Mouse (Mus musculus) limb, embryonic 15.5 days (tissue): Measurements from ENCODE around the gene Nol12. TPM values are rescaled to one million over a fixed set of nuclear protein-coding genes. Genes with fewer than 3 reads are reported as not detected.

ENCODE experiments used
- ATAC-seq: fragments of 200-750 bp; cut with Nextera tagmentation; 2 replicates; pipeline ENCODE4 v1.8.0; 2017; ENCODE audit warnings: low read depth, moderate TSS enrichment; ENCODE audit not compliant: insufficient number of reproducible peaks, low FRiP score, low TSS enrichment
- H3K27ac ChIP-seq: fragments of 300-500 bp; sonication (generic); 2 replicates; pipeline ENCODE4 v1.5.1; 2015; ENCODE audit warnings: moderate library complexity, mild to moderate bottlenecking, inconsistent platforms
- H3K27me3 ChIP-seq: fragments of 300-500 bp; sonication (generic); 2 replicates; pipeline ENCODE4 v1.6.1; 2015; ENCODE audit warnings: inconsistent platforms
- H3K36me3 ChIP-seq: fragments of 300-500 bp; sonication (generic); 2 replicates; pipeline ENCODE4 v1.6.1; 2015; ENCODE audit warnings: inconsistent platforms
- H3K4me1 ChIP-seq: fragments of 300-500 bp; sonication (generic); 2 replicates; pipeline ENCODE4 v1.6.1; 2015; ENCODE audit warnings: inconsistent platforms
- H3K4me2 ChIP-seq: fragments of 300-500 bp; sonication (generic); 2 replicates; pipeline ENCODE4 v1.6.1; 2015; ENCODE audit warnings: mild to moderate bottlenecking, inconsistent platforms
- H3K4me3 ChIP-seq: fragments of 300-500 bp; sonication (generic); 2 replicates; pipeline ENCODE4 v1.5.1; 2015; ENCODE audit warnings: mild to moderate bottlenecking, inconsistent platforms
- H3K9ac ChIP-seq: fragments of 300-500 bp; sonication (generic); 2 replicates; pipeline ENCODE4 v1.6.1; 2015; ENCODE audit warnings: inconsistent platforms
- H3K9me3 ChIP-seq: fragments of 300-500 bp; sonication (generic); 2 replicates; pipeline ENCODE4 v1.6.1; 2016; ENCODE audit warnings: inconsistent platforms
- WGBS: fragments of 180-500 bp; shearing (Covaris S2); methylation state at CpG from one replicate; pipeline ENCODE4 v1.1.7; 2015; 5-methylcytosine and 5-hydroxymethylcytosine counted together
- polyA plus RNA-seq: library from polyadenylated mRNA; unstranded; fragments of >200 nt; fragmentation: Nextera tagmentation; extraction: Ambion mirVana; gene quantifications from 2 replicates; pipeline ENCODE4 v1.2.1, GENCODE M21; 2015

The Nol12 gene
- polyA plus RNA-seq, 1 experiment from 2014 or later: 53.2 TPM

DNA sequence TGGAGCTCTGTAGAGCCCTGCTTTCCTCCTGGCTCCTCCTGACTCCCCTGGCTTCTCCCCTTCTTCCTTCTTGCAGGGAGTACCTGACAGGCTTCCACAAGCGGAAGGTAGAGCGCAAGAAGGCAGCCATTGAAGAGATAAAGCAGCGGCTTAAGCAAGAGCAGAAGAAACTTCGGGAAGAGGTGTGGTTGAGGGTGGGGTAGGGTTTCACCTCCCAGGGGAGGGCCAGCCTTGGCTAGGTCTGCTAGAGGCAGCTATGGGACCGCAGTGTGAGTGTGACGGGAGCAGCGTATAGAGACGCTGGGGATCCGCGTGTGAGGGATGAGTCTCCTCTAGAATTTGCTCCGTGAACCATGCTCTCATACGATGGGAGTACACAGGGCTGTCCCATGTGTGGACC, 1.7 kb downstream of the Nol12 start:
- no peak overlapping the region for H3K27ac ChIP-seq
- H3K36me3 ChIP-seq: peaks cover 46% of the 10 kb centered on the region
- no peak overlapping the region for H3K4me3 ChIP-seq
- H3K9ac ChIP-seq: no peak overlapping the region
- H3K9me3 ChIP-seq: no peaks in the 10 kb centered on the region
- H3K4me2 ChIP-seq: no peak overlapping the region
- H3K27me3 ChIP-seq: no peaks in the 10 kb centered on the region
- H3K4me1 ChIP-seq: peaks cover 23% of the 10 kb centered on the region
- 93% methylated on average over 12 of the region's 12 CpGs for WGBS
- ATAC-seq: no peak

DNA sequence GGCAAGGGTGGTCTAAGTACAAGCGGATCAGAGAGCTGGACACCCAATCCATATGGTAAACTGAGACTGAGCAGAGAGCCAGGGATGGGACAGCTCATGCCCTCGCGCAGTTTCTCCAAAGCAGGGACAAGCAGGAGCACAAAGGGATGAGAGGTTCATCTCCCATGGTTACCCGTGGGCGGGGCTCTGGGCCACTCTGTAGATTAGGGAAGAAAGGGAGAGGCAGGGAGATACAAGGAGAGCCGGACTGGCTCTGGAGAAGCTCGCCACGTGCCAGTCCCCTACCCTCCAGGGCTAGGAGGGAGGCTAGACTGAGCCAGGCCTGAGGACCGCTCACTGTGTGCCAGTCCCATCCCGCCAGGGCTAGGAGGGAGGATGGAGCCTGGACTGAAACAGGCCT, 2.6 kb downstream of the Nol12 start:
- Histone ChIP-seq H3K9me3 (no peaks in the 10 kb centered on the region), H3K27me3 (no peaks in the 10 kb centered on the region), H3K4me1 (peaks cover 22% of the 10 kb centered on the region), H3K4me2 (no peak overlapping the region), H3K9ac (no peak overlapping the region), H3K4me3 (no peak overlapping the region), H3K36me3 (peaks cover 54% of the 10 kb centered on the region), H3K27ac (no peak overlapping the region)
- 91% methylated on average over 10 of the region's 10 CpGs for WGBS
- no peak for ATAC-seq

DNA sequence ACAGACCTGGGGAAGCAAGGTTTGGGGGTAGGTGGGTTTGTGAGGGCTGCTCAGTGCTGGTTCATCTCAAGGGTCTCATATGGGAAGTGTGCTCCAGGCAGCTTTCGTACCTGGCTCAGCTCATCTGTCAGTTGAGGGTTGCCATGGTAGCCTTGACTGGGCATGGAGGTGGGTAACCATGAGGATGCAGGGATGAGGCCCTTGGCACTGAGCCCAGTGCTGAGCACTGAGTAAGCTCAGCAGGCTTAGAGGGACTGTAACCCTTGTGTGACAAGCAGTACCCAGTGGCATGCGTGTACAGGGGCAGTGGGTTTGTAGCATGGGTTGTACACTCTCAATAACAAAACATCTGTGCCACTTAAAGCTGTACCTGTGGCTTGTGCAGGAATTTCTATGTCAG, 3.2 kb downstream of the Nol12 start:
- ATAC-seq: no peak
- 85% methylated on average over 2 of the region's 2 CpGs for WGBS
- peaks cover 54% of the 10 kb centered on the region for H3K36me3 ChIP-seq

DNA sequence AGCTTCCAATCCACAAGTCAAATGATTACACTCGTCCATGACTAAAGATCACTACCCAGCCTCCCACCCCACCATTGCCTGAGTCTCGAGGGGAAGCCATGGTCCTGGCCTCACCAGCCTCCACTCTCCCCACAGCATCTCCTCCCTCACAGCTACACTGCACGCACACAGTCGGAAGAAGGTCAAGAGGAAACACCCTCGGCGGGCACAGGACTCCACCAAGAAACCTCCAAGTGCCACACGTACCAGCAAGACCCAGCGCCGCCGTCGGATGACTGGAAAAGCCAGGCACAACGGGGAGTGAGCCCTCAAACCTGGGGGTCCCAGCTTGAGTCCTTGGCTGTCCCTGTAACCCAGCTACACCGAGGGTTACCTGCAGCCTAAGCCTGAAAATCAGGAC, 5.6 kb downstream of the Nol12 start:
- H3K9ac ChIP-seq: no peak overlapping the region
- peaks cover 24% of the 10 kb centered on the region for H3K4me1 ChIP-seq
- WGBS: 91% methylated on average over 13 of the region's 13 CpGs
- H3K4me3 ChIP-seq: no peak overlapping the region
- no peaks in the 10 kb centered on the region for H3K9me3 ChIP-seq
- peaks cover 54% of the 10 kb centered on the region for H3K36me3 ChIP-seq
- no peak for ATAC-seq
- no peaks in the 10 kb centered on the region for H3K27me3 ChIP-seq
- no peak overlapping the region for H3K27ac ChIP-seq
- no peak overlapping the region for H3K4me2 ChIP-seq

More for the DNA sequence above, 3.2 kb downstream of the Nol12 start:
- peaks cover 28% of the 10 kb centered on the region for H3K4me1 ChIP-seq
- no peaks in the 10 kb centered on the region for H3K27me3 ChIP-seq
- H3K4me2 ChIP-seq: no peak overlapping the region
- H3K9me3 ChIP-seq: no peaks in the 10 kb centered on the region
- no peak overlapping the region for H3K27ac ChIP-seq
- no peak overlapping the region for H3K4me3 ChIP-seq
- no peak overlapping the region for H3K9ac ChIP-seq

DNA sequence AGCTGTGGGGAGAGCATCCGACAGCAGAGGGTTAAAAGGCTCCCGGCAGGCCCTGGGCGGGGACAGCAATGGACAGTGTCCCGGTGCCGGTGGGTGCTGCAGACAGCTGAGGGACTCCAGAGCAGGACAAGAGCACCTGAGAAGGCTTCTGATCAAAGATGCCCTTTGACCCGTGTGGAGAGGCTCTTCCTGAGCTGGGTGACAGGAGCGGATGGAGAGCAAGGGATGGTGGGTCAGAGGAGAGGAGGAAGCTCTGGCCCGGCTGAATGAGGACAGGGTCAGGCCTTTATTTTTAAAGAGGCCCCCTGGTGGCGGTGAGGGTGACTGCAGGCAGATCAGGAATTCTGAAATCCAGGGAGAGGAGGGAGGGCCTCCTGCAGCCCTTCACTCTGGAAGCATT, 7.9 kb downstream of the Nol12 start:
- H3K9me3 ChIP-seq: no peaks in the 10 kb centered on the region
- peak overlapping the region; percentile 36 for H3K9ac ChIP-seq
- peaks cover 43% of the 10 kb centered on the region for H3K36me3 ChIP-seq
- H3K4me1 ChIP-seq: peaks cover 15% of the 10 kb centered on the region
- WGBS: 2% methylated on average over 9 of the region's 9 CpGs
- H3K4me2 ChIP-seq: peak overlapping the region; percentile 56
- peak overlapping the region; percentile 38 for H3K4me3 ChIP-seq
- peak; percentile 41 for ATAC-seq
- H3K27me3 ChIP-seq: no peaks in the 10 kb centered on the region
- no peak overlapping the region for H3K27ac ChIP-seq

DNA sequence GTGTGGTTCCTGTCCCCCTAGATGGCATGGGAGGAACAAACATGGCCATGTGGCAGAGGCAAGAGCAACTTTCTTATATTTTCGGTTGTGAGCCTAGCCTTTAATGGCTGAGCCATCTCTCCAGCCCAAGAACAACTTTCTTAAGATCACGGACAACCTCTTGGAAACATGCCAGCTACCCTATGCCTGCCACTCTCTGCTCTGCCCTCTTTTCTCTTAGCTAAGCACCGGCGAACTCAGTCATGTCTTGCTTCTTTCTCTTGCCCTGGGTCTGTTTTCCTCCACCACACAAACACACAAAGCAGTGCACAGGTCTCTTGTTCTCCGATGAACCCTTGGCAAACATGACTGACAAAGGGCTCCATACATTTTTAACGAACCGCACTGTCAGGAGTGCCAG, 11.5 kb downstream of the Nol12 start:
- Histone ChIP-seq H3K4me2 (no peak overlapping the region), H3K9me3 (no peaks in the 10 kb centered on the region), H3K9ac (no peak overlapping the region), H3K27me3 (no peaks in the 10 kb centered on the region), H3K4me1 (peaks cover 24% of the 10 kb centered on the region), H3K4me3 (no peak overlapping the region), H3K27ac (no peak overlapping the region), H3K36me3 (peaks cover 10% of the 10 kb centered on the region)
- WGBS: 72% methylated on average over 7 of the region's 7 CpGs
- ATAC-seq: no peak

DNA sequence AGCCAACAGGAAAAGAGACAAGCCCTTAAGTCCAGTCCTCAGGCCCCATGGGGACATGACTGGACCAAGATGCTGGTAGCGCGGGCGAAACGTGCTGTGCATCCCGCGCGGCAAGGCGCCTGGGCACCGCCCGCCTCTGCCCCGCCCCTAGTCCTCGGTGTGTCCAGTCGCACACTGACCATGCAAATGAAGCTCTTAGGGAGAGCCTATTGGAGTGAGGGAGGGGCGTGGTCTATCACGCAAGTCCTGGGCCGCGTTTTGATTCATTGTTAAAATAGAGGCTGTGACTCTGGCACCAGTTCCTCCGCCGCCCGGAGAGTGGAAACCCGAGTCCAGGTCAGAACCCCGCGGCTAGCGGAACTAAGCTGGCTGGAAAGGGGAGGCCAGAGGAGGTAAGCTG, 12.9 kb downstream of the Nol12 start, which contains the start of gene Triobp:
Gene Triobp, plus strand, starts transcription at position 68 of the 400 bp plus-strand sequence.
- peak within 1 kb of the TSS; percentile 50 for H3K4me3 ChIP-seq
- under 1% methylated on average over 24 of the region's 24 CpGs for WGBS
- no peaks in the 10 kb centered on the region for H3K36me3 ChIP-seq
- no peaks in the 10 kb centered on the region for H3K27me3 ChIP-seq
- peak within 1 kb of the TSS; percentile 70 for H3K27ac ChIP-seq
- H3K4me2 ChIP-seq: peak within 1 kb of the TSS; percentile 83
- H3K9ac ChIP-seq: peak within 1 kb of the TSS; percentile 48; the same call in 1 of the 2 replicates
- H3K9me3 ChIP-seq: no peaks in the 10 kb centered on the region
- ATAC-seq: peak; percentile 91
- H3K4me1 ChIP-seq: peaks cover 21% of the 10 kb centered on the region

DNA sequence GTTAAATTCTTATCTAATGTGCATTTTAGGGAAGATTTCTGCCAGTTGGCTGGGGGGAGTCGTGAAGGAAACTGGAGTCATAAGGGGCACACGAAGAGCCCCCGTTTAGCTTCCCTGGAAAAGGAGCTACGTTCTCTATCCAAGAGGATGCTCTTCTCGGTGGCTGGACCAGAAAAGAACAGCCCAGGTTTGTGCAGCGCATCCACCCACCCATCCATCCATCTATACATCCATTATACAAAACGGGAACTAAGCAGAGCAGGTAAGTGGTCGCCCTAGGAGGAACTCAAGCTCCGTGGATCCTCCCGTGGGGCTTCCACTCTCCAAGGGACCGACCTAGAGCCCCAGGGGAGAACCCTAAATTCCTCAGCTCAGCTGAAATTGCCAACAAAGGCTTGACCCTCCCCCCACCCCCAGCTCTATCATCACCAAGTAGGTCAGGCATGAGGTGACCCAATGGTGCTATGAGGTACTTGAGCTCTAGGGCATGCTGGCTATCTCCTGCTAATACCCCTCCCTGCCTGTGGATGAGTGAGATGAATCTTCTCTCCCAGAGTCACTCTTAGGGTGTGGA, 13.5 kb downstream of the Nol12 start:
- 4% methylated on average over 11 of the region's 11 CpGs for WGBS
- H3K36me3 ChIP-seq: no peaks in the 10 kb centered on the region
- no peak for ATAC-seq

DNA sequence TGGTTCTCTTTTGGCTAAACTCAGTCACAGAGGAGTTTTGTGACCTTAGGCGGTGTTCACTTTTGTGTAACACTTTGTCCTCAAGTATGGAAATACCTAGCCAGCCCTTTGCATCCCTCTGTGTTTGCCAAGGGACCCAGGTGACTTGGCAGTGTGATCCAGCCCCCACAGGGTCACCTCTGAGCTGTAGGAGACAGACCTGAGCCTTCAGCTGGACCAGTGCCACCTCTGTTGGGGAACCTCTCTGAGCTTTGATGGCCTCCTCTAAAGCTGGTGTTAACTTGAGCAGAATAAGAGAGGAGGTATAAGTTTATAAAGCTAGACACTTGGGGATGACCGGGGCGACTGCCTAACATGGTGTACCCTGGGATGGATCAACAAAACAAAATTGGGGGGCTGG, 14.2 kb downstream of the Nol12 start:
- H3K36me3 ChIP-seq: no peaks in the 10 kb centered on the region
- H3K9me3 ChIP-seq: no peaks in the 10 kb centered on the region
- WGBS: 96% methylated on average over 3 of the region's 3 CpGs
- H3K9ac ChIP-seq: no peak overlapping the region
- H3K27me3 ChIP-seq: no peaks in the 10 kb centered on the region
- H3K4me1 ChIP-seq: peaks cover 16% of the 10 kb centered on the region
- no peak for ATAC-seq
- H3K4me3 ChIP-seq: no peak overlapping the region
- H3K4me2 ChIP-seq: peak overlapping the region; percentile 83; the same call in 1 of the 2 replicates
- H3K27ac ChIP-seq: no peak overlapping the region

More for the DNA sequence above, 13.5 kb downstream of the Nol12 start:
- Histone ChIP-seq H3K9ac (0 out of 2 replicates have a peak overlapping the region, but pooled peaks have one; percentile 48), H3K4me3 (peak overlapping the region; percentile 50), H3K27me3 (no peaks in the 10 kb centered on the region), H3K9me3 (no peaks in the 10 kb centered on the region), H3K4me2 (peak overlapping the region; percentile 83), H3K27ac (peak overlapping the region; percentile 70), H3K4me1 (peaks cover 16% of the 10 kb centered on the region)

DNA sequence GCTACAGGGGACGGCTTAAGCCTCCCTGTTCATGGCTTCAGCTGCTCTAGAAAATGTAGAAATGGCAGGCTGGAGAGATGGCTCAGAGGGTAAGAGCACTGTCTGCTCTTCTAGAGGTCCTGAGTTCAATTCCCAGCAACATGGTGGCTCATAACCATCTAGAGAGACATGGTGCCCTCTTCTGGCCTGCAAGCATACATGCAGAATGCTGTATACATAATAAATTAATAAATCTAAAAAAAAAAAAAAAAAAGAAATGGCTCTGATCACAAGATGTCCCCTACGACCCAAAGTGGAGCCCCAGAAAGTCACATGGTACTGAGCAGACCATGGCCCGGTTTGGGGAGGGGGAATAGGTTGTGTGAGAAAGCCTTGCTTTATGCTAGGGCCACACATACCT, 20.9 kb downstream of the Nol12 start:
- 79% methylated on average over 3 of the region's 3 CpGs for WGBS
- Histone ChIP-seq H3K27me3 (no peaks in the 10 kb centered on the region), H3K27ac (no peak overlapping the region), H3K4me2 (no peak overlapping the region), H3K4me1 (peaks cover 12% of the 10 kb centered on the region), H3K9ac (no peak overlapping the region), H3K36me3 (peaks cover 3% of the 10 kb centered on the region; the same call in 1 of the 2 replicates), H3K9me3 (no peaks in the 10 kb centered on the region), H3K4me3 (no peak overlapping the region)
- no peak for ATAC-seq

DNA sequence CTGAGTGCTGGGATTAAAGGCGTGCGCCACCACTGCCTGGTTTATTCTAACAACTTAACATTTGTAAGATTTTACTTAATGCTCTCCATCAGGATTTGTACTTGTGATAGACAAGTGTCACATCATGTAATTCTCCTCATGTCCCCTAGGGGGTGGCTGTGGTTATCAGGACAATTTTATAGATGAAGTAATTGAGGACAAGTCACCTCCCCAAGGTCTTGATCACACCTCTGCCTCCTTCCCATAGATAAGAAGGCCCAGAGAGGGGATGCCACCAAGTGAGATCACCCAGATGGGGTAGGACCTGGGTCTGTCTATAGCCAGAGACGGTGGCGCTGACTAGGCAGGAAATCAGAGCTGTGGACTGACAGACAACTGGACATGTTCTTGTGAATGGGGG, 21.6 kb downstream of the Nol12 start:
- WGBS: 75% methylated on average over 4 of the region's 4 CpGs
- Histone ChIP-seq H3K36me3 (peaks cover 3% of the 10 kb centered on the region; the same call in 1 of the 2 replicates), H3K9me3 (no peaks in the 10 kb centered on the region), H3K9ac (no peak overlapping the region), H3K4me2 (no peak overlapping the region), H3K4me1 (peaks cover 12% of the 10 kb centered on the region), H3K4me3 (no peak overlapping the region), H3K27ac (no peak overlapping the region), H3K27me3 (no peaks in the 10 kb centered on the region)
- no peak for ATAC-seq

DNA sequence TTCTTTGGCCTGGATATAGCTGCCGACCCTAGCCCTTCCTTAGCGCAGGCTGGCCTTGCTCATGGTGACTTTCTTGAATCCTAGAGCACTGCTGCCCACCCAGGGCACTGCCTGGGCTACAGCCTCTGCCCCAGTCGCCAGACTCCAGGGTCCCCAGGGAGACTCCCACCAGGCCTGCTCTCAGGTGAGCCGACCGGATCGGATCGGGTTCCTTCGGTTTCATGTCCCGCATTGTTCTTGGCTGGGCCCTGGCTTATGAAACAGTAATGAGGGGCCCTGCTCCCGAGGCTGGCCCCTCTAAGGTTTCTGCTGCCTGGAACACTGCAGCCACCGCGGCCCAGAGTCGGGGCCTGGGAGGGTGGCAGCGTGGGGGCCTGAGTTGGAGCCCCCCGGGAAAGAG, 22.3 kb downstream of the Nol12 start:
- H3K36me3 ChIP-seq: peaks cover 10% of the 10 kb centered on the region; the same call in 1 of the 2 replicates

More for the DNA sequence above, 22.3 kb downstream of the Nol12 start:
- peak overlapping the region; percentile 17; the same call in 1 of the 2 replicates for H3K4me2 ChIP-seq
- 37% methylated on average over 15 of the region's 15 CpGs for WGBS
- H3K9ac ChIP-seq: no peak overlapping the region
- H3K9me3 ChIP-seq: no peaks in the 10 kb centered on the region
- H3K27ac ChIP-seq: peak overlapping the region; percentile 61; the same call in 1 of the 2 replicates
- H3K4me3 ChIP-seq: no peak overlapping the region
- H3K4me1 ChIP-seq: peaks cover 12% of the 10 kb centered on the region
- ATAC-seq: no peak
- H3K27me3 ChIP-seq: no peaks in the 10 kb centered on the region
